Mouse (Mus musculus) kidney, adult 11 months (tissue): Measurements from ENCODE around the gene Zfp385a.
A peak's percentile ranks its signal among the peaks of the same experiment; 100 is the strongest.

Experiments
- DNase-seq: peaks from one replicate; pipeline ENCODE4 v3.0.0; 2022

Zfp385a gene

DNA sequence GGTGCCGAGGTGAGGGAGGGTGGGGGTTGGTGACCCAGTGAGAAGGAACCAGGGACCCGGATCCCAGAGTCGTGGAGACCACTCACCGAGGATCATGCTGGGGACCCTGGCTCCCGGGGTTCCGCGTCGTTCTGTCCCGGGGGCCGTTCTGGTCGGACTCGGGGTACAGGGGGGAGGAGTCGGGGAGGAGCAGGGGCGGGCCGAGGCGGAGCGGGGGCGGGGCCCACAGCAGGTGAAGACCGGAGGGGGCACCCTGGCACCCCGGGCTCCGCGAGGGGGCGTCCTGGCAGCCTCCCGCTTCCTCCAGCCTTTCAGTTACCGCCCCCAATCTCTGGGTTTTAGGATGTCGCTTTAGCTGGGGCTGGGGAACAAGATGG, at the start of gene Zfp385a:
TSS of gene Zfp385a (minus strand) at position 133 of the 377 bp plus-strand sequence.
- no peak for DNase-seq

DNA sequence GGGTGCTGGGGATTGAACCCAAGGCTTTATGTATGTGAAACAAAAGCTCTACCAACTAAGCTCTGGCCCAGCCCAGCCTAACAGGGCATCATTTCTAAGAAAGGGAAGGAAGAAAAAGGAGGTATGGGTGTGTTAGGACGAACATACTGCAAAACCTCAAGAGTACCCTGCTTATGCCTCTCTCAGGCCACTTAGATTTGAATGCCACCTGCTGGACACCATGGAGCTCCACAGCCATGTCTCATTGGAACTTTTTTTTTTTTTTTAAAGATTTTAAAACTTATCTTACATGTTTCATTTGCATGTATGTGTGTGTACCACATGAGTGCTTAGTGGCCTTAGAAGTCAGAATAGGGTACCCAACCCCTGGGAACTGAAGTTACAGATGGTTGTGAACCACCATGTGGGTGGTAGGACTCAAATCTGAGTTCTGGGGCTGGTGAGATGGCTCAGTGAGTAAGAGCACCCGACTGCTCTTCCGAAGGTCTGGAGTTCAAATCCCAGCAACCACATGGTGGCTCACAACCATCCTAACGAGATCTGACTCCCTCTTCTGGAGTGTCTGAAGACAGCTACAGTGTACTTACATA, 48.8 kb upstream of the Zfp385a start:
- DNase-seq, result no peak

DNA sequence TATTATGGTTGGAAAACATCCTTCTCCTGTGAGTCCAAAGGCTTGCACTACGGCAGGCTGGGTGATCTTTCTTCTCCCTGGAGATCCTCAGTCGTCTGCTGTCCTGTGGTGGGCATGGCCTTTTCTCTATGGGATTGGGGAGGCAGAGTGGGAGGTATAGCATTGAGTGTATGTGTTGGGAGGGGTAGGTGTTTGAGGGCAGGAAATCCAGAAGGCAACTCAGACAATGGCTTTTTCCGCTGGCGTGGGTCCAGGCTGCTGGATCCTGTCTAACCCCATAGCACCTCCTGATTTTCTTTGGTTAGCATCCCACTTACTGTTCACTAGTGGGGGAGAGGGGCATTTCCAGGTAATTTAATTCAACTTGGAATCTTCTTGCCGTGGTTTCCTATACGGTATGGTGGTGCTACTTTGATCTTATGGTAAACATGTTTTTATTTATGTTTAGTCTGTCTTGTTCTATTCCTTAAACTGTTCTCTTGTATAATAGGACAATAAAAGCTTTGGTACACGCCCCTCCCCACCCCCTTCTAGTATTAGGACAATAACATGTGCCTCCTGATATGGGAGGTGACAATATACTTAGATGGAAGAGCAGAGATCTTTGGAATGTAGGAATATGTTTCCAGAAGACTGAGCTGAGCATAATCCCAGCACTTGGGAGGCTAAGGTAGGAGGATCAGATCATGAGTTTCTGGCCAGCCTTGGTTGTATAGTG, 44.0 kb upstream of the Zfp385a start:
- peak; percentile 68 for DNase-seq

DNA sequence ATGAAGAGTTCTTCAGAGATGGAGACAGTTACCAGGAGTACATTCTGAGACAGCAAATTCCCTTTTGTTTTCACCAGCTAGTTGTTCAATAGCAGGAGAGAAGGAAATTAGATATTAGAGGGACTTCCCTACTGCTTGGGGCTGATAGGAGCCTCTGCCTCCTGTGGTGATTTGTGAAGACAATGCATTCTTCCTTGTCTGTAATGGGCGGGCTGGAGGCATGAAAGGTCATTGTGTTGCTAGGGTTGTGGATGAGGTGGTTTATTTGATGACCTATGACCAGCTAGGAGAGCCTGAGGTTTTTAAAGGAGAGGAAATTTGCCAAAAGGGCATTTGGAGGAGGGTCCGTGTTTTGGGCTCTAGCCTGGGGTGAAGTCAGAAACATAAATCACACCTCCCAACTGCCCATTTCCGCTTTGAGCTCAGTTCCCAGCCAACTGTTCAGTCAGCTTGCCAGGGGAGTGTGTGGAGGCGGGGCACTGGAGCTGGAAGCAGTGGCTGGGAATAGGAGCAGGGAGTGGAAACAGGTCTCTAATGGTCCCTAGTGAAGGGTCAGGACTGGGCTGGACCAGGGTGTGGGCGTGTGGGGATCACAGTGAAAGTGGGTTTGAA, 43.0 kb upstream of the Zfp385a start:
- peak; percentile 83 for DNase-seq

DNA sequence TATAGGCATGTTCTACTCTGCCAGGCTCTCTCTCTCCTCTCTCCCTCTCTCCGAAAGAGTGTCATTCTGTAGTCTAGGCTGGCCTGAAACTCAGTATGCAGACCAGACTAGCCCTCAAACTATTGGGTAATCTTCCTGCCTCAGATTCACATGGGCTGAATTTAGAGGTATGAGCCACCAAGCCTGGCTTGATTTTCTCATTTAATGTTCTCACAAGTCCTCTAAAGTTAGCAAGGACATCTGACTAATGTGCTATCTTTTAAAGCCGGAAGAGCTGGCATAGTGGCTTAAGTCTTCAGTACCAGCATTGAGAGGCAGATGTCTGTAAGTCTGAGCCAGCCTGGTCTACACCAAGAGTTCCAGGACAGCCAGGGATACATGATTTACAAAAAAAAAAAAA, 42.2 kb upstream of the Zfp385a start:
- DNase-seq, result no peak

DNA sequence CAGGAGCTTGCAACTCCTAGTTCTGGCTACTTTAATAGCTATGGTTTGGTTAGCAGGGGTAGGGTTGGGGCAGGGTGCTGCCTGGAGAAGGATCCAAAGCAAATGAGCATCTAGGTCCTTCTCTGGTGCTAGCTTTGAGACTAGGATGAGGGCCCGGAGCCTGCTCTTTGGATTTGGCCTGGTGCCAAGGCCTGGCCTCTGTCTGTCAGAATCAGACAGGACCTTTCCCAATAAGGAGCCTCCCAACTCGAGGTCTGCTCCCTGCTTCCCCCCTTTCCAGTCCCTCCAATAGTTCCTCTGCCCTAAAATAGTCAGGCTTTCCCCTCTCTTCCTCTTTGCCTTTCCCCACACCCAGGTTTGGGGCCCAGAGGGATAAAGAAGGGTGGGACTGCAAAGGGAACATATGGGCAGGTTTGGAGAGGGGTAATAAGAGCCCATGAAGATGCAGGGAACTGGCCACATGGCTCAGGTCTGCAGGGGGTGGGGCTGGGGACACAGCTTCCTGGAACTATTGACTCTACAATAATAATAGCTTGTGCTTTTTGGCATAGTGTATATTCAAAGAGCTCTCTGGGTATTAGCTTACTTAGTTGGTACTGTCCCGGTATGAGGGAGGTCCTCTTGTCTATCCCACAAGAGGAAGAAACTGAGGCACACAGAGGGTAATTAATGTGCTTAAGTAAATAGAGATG, 38.9 kb upstream of the Zfp385a start:
- DNase-seq, result no peak

DNA sequence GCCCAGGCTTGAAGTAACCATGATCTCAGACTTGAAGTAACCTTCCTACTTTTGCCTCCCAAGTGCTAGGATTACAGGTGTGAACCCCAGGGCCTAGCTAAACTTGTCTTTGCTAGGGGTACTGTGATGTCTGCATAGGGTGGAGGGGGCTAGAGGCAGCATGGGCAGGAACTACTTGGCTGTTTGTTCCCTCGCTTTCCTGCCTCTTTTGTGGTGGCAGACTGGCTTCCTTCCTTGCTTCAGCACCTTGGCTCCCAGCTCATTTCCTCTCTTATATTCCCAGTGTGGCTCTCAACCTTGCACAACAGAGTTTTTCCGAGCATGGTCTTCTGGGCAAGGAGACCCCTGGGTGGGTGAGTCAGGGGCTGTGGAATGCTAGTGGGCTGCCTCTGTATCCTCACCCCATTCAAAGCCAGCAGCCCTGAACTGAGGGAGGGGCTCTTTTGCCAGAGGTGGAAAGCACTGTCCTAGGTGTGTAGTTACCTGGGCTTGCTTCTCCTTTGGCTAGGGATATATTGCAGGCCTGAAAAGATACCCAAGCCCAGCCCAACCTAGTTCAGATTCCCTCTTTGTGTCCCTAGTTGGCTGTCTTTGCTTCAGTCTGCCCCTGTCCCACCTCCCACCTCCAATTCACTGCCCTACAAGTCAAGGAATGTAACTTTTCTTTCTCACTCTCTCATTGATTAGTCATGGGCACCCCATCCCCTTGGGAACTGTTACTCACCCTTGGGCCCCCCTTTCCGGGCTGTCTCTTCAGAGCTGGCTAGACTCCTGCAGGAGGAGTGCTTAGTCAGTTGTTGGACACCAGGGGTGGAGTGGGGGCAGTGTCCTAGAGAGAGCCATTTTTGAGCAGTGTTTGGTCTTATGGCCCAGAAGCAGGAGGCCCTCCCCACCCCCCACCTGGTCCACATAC, 38.1 kb upstream of the Zfp385a start:
- DNase-seq, result no peak

DNA sequence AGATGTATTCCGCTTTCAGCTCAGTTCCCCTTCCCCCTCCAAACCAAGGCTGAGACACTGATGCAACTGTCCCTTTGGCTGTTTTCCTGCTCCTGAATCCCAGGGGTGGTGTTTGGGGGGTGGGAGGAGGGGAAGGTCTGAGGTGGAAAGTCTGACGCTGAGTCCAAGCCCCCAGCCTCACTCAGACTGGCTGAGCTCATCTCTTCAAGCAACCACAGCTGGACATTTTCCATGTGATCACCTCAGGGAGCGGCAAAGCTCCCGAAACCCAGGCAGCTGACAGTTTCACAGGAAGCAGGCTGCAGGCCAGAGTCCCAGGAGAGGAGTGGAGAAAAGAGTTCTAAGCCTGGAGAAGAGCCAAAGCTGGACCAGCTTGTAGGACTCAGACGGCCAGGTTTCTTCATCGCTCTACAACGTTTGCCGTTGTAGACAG, 37.0 kb upstream of the Zfp385a start:
- DNase-seq, result no peak

DNA sequence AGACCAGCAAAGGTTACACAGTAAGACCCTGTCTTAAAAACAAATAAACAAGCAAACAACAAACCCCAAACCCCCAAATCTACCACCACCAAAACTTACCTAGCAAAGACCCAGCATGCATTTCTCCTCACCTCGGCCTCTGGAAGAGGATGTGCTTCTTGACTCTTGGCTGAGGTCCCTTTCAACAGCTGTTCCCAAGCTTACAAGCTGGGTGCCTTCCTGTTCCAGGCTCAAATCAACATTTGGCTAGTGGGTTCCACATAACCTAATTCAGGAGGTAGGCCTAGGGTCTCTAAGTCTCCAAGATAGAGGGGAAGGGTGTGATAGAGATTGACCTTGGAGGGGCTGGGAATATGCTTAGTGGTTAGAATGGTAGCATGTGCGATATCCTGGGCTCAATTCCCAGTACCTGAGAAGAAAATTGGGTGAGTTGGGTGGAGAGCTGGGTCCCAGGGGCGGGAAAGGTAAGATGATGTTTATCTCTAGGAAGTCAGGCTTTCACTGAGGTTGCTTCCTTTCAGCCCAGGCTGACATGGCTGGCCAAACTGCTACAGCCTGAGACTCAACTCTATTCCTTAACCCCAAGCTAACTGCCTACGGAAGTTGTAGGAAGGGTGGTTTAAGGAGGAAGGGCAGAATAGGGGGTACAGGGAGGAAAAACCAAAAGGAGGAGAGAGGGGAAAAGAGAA, 35.4 kb upstream of the Zfp385a start:
- no peak for DNase-seq

DNA sequence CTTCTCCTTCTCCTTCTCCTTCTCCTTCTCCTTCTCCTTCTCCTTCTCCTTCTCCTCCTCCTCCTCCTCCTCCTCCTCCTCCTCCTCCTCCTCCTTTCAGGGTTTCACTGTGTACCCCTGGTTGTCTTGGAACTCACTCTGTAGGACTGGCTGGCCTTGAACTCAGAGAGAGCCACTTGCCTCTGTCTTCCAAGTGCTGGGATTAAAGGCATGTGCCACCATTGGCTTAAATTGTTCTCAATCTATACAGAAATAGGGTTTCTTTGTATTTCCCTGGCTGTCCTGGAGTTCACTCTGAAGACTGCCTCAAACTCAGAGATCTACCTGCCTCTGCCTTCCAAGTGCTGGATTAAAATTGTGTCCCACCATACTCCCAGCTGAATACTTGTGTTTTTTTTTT, 32.6 kb upstream of the Zfp385a start:
- DNase-seq, result no peak

DNA sequence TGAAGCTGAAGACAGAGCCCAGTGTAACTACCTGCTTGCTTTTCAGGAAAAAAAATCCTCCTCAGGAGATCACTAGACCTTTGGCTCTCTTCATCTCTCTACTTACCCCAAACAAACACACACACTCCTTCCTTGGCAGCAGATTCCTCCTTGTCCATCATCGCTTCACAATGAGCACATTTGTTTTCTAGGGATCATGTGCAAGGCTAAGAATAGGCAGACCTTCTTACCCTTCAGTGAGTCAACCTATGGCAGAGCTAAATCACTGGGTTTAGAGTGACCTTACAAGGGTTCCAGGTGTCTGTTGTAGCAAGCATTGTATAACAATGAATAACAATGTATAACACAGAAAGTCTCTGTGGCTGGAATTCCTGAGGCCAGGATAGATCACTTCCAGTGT, 31.8 kb upstream of the Zfp385a start:
- DNase-seq, result no peak

DNA sequence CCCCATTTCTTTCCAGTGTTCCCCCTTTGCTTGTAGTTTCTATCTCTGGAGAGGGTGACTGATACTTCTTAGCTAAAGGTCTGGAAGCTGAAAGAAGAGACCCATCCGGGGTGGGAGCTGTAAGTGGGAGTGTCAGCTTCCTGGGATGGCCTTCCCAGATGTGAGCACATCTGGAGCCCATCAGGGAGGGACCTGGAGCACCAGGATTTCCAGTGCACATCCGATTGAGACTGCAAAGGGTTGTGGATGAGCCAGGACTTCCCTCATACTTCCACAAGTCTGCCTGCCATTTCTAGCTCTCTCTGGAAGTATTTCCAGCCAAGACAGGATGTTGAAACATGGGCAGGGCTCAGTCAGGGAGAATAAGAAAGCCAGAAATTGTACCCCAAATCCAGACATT, 31.3 kb upstream of the Zfp385a start:
- DNase-seq, result no peak

DNA sequence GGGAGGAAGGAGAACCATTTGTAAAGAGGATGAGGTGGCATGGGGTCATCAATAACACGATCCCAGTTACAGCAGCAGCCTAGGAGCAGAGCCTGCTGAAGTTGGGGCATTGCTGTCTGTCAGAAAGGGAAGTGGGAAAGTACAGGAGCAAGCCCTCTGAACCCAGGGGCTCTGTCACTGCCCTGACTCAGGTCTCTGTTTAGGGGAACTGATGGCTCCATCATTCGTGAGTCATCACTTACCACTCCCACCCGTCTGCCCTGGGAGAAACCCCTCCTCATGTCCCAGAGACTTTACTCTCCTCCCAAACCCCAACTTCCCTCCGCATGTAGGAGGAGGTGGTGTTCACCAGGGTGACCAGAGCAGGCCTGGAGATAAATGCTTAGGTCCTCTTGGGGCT, 30.6 kb upstream of the Zfp385a start:
- no peak for DNase-seq

DNA sequence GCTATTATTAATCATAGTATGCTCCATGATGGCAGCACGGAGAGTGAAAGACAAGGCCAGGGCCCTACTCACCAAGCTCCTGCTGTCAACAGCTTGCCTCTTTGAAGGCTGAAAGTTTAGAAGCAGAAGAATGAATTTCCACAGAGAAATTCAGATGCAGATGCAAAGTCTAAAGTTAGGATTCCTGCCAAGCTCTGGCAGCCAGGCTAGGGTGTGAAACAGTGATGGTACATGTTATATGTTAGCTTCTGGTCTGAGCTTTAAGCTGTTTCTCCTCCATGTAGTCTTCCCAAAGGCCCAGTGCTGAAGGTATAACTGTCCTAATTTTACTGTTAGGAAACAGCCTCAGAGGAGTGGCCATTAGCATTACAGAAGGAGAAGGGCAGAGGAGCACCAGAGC, 29.2 kb upstream of the Zfp385a start:
- DNase-seq, result no peak

DNA sequence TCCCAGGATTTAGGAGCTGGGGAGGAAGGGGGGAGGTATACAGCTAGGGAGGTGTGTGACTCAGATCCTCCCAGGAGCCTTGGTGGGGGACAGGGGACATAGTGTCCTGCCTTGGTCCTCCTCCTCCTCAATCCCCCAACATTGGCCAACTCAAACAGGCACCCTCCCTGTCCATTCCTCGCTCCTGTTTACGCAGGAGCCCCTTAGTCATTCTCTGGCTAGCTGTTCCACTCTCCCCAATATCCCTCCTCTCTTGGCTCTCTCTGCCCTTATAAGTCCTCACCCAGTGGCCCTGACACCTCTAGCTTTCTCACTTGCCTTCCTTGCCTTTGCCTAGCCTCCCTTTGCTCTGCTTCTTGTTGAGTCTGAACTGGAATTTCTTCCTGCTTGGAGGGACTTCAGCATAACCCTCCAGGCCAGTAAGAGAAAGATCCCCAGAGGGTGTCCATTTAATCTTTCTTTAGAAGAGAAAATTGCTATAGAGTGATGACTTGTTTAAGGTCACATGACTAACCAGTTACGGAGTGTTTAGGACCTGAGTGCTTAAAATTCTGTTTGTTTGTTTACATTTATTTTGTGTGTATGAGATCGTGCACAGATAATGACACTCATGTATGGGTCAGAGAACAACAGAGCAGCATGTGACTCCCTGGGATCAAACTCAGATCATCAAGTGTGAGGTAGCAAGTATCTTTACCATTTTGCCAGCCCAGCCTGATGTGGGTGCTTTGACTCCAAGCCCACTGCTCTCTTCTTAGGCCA, 28.5 kb upstream of the Zfp385a start:
- no peak for DNase-seq

DNA sequence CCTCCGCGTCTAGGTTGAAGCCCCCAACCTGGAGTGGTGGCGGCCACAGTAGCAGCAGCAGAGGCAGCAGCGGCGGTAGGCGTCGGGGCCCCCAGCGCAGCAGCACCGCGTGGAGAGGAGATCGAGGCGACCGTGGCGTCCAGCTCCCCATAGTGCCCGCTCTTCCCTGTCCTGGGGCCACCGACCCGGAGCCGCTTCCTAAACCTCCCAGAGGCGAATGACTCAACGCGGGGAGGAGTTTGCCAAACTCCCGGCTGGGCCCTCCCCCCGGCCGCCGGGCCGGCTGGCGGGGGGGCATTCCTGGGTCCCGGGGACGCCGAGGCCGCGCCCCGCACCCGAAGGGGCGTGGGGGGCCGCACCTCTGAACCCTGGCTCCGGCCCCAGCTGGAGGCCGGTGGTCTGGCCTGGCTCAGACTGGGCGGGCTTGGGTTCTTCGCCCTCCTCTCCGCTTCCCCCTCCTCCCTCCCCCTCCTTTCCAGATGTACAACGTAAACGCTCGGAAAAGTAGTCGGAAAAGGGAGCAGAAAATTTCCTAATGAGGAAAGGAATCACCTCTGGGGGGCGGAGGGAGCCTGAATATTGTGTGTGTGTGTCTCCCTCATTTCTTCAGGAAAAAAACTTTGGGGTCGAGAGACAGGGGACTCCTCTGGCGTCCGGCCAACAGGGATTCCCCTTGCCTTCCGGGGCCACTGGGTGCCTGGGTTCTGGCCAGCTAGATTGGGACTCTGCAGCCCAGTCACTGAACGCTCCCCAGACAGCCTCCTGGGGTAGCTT, 26.7 kb upstream of the Zfp385a start, which contains the start of gene Itga5:
TSS of gene Itga5 (minus strand) at position 388 of the 774 bp plus-strand sequence.
- peak; percentile 56 for DNase-seq

DNA sequence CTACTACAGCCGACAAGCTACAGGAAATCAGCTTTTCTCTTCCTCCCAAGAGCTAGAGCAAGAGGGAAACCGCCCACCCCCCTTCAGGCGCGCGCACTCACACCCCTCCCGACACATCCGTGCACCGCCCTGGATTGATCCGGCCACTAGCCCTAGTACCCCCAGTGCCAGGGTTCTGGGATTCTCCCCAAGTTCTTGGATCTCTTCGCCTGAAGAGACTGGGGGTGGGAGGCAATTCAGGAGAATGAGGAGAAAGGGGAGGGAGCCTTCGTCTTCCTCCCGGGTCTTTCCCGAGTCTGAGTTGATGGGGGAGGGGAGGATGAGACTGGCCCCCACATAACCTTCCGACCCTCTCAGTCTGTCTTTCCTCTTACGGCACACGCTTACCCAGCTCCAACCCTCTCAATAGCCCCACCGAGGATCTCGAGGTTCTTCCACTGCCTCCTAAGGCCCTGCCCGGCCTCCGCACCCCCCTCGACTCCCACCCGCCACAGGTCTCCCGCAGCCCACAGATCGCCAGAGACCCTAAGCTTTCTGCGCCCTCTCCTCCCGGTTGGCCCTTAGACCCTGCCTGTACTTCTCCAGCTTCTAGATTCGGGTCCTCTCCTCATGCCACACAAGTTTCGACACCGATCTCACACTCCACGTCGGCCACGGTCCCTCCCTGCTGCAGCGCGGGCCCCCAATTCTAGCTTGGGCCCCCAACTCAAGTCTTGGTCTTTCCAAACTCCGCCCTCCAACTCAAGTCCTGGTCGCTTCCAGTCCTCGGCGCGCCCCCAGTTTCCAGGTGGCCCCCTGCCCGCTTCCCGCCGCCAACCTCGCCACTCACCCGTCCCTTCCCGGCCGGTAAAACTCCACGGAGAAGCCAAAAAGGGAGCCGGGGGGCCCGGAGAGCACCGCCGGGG, 25.8 kb upstream of the Zfp385a start:
- DNase-seq, result no peak

DNA sequence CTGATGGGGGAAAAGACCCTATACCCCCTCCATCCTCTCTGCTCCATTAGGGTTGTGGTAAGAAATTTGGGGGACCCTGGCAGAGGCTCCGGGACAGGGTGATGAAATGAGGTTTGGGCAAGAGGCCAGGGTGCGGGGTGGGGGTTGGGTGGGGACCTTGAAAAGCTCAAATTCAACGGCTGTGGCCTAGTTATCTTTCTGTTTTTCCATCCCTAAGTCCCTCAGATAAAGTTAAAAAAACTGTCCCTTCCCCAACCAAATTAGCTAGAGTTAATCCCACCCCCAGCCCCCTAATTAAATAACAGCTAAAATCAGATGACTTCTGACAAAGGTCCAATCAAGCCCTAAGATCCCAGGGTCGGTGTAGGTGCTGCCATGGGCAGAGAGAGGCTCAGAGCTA, 24.9 kb upstream of the Zfp385a start:
- no peak for DNase-seq

DNA sequence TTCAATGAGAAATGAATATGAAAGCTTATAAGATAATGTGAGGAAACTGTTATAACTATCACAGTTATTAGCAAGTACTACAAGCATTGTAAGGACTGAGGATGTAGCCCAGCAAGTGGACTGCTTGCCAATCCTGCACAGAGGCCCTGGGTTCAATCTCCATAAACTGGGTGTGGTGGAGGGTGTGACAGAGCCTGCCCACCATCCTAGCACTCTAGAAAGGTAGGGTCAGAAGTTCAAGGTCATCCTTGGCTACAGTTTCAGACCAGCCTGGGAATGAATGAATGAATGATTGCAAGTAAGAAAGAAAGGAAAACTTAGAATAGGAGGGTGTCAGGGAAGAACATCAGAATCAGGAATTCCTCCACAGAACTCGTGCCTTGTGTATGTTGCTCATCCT, 23.9 kb upstream of the Zfp385a start:
- DNase-seq, result no peak
